Mouse (Mus musculus) ovary, adult 2 months (tissue): ENCODE results near the gene Olfr781. TPM values are rescaled to one million over a fixed set of nuclear protein-coding genes. Genes with fewer than 3 reads are reported as not detected.

Experiments used
- polyA plus RNA-seq: library from polyadenylated mRNA; depleted of rRNA; stranded (reverse); fragments of >200 nt; gene quantifications from 2 replicates; pipeline ENCODE4 v1.2.3, GENCODE M21; 2012; rRNA removed

The Olfr781 gene
- not detected in 2 replicates for polyA plus RNA-seq

DNA sequence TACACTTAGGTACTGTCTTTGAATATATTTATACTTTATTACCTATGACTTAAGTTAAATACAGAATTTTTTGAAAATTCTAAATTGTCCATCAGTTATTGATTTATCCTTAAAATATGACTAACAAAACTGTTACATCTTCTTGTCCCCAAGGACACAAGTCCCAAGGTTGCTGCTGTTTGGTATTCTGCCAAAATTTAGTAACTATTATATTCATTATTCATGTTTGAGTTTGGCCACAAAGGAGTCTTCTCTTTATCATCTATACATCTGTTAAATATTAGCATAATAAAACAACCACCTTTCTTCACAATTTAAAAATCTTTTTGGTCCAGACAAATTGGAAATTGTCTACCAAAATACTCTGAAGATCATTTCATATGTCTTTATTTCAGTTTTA lies at the start of gene Olfr781:
Olfr781 (plus strand) TSS at position 301 of the 400 bp plus-strand sequence.

DNA sequence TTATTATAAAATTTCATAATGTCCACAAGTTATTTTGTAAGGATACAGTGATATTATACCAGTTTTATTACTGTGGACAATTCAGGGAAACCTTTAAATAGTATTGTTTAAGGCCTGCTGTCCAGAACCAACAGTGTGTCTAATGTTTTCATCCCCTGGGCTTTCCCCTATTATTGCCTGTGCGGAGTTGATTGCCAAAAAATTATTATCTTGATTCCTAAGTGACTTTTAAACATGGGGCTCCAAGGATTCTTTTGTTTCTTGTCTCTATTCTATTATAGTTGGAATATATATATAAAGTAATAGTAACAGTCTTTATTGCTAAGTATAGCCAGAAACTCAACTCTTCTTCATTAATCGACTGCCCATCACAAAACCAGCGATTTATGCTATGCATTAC lies 10.8 kb upstream of the Olfr781 start, which contains the start of gene Olfr780:
Olfr780 (plus strand) TSS at position 301 of the 400 bp plus-strand sequence.

DNA sequence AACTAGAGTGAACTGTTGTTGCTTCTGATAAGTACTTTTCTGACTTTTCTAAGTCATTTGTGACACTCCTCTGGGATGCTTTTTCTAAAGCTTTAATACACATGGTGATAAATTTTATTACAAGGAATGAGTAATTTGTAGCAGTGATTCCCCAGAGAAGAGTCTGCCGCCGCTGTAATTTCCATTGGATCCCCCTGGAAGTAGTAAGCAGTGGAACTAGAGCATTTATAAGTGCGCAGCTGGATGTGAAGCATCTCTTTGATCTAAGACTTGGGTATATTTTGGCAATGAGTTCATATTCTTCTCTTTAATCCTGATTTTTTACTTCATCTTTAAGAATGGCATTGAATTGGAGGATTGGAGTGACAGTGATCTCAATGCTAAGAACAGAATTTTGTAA lies 19.9 kb downstream of the Olfr781 start, which contains the start of gene Olfr782:
Olfr782 (plus strand) TSS at position 301 of the 400 bp plus-strand sequence.

Other genes with a start within 250 kb of the Olfr781 start
- not detected in 2 replicates for gene Olfr767, start 245.9 kb upstream of the Olfr781 start, polyA plus RNA-seq
- gene Olfr768, start 229.5 kb upstream of the Olfr781 start, polyA plus RNA-seq = not detected in 2 replicates
- 0.09 TPM in 1 of 2 replicates, not detected in the other for gene Olfr769, start 211.0 kb upstream of the Olfr781 start, polyA plus RNA-seq
- not detected in 2 replicates for gene Olfr770, start 189.9 kb upstream of the Olfr781 start, polyA plus RNA-seq
- gene Olfr771, start 164.1 kb upstream of the Olfr781 start, polyA plus RNA-seq = not detected in 2 replicates
- not detected in 2 replicates for gene Olfr772, start 150.9 kb upstream of the Olfr781 start, polyA plus RNA-seq
- not detected in 2 replicates for gene Olfr773, start 141.4 kb upstream of the Olfr781 start, polyA plus RNA-seq
- not detected in 2 replicates for gene Olfr774, start 92.7 kb upstream of the Olfr781 start, polyA plus RNA-seq
- not detected in 2 replicates for gene Olfr775, start 80.4 kb upstream of the Olfr781 start, polyA plus RNA-seq
- not detected in 2 replicates for gene Olfr776, start 69.7 kb upstream of the Olfr781 start, polyA plus RNA-seq
- gene Olfr777, start 57.4 kb upstream of the Olfr781 start, polyA plus RNA-seq = not detected in 2 replicates
- not detected in 2 replicates for gene Olfr780, start 10.7 kb upstream of the Olfr781 start, polyA plus RNA-seq
- gene Olfr782, start 20.0 kb downstream of the Olfr781 start, polyA plus RNA-seq = not detected in 2 replicates
- gene Olfr784, start 55.2 kb downstream of the Olfr781 start, polyA plus RNA-seq = 0.05 TPM in 1 of 2 replicates, not detected in the other
- gene Olfr785, start 76.6 kb downstream of the Olfr781 start, polyA plus RNA-seq = not detected in 2 replicates
- not detected in 2 replicates for gene Olfr786, start 98.5 kb downstream of the Olfr781 start, polyA plus RNA-seq
- gene Olfr787, start 133.0 kb downstream of the Olfr781 start, polyA plus RNA-seq = not detected in 2 replicates
- not detected in 2 replicates for gene Olfr788, start 142.1 kb downstream of the Olfr781 start, polyA plus RNA-seq
- gene Olfr789, start 155.9 kb downstream of the Olfr781 start, polyA plus RNA-seq = not detected in 2 replicates
- gene Olfr790, start 169.6 kb downstream of the Olfr781 start, polyA plus RNA-seq = not detected in 2 replicates
- not detected in 2 replicates for gene Olfr791, start 192.9 kb downstream of the Olfr781 start, polyA plus RNA-seq
- not detected in 2 replicates for gene Olfr792, start 210.3 kb downstream of the Olfr781 start, polyA plus RNA-seq
- not detected in 2 replicates for gene Olfr794, start 238.8 kb downstream of the Olfr781 start, polyA plus RNA-seq